Mouse (Mus musculus): Measurements from ENCODE around the gene Arhgef25. TPM values are rescaled to one million over a fixed set of nuclear protein-coding genes. Genes with fewer than 3 reads are reported as not detected.

Arhgef25 gene
- polyA plus RNA-seq, 1 experiment from 2014 or later = 46.8 TPM

DNA sequence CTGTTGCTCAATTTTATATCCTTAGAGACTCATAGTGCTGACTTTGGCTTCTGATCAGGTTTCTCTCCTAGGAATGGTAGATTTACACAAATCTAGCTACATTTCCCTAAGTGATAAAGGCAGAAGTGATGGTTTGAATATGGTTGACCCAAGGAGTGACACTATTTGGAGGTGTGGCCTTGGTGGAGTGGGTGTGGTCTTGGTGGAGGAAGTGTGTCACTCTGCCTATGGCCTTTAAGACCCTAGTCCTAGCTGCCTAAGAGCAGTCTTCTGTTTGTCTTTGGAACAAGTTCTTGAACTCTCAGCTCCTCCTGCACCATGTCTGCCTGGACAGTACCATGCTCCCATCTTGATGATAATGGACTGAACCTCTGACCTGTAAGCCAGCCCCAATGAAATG is 27.3 kb upstream of the Arhgef25 start:
- no peak for ATAC-seq
- Histone ChIP-seq H3K9ac (no peak overlapping the region), H3K36me3 (no peaks in the 10 kb centered on the region), H3K4me1 (replicated peaks) (0 out of 2 replicates have a peak, but pooled peaks cover 3% of the 10 kb centered on the region), H3K4me3 (replicated peaks) (no peak overlapping the region), H3K27me3 (replicated peaks) (no peaks in the 10 kb centered on the region), H3K4me2 (replicated peaks) (no peak overlapping the region), H3K27ac (no peak overlapping the region), H3K9me3 (no peaks in the 10 kb centered on the region)

- 94% methylated on average over 11 of the region's 11 CpGs for WGBS
- no peak overlapping the region for H3K4me3 ChIP-seq (replicated peaks)
- H3K4me2 ChIP-seq (replicated peaks) = no peak overlapping the region
- H3K36me3 ChIP-seq = no peaks in the 10 kb centered on the region
- H3K27ac ChIP-seq = no peak overlapping the region
- no peak for ATAC-seq
- 0 out of 2 replicates have a peak, but pooled peaks cover 3% of the 10 kb centered on the region for H3K4me1 ChIP-seq (replicated peaks)
- H3K27me3 ChIP-seq (replicated peaks) = no peaks in the 10 kb centered on the region
- no peaks in the 10 kb centered on the region for H3K9me3 ChIP-seq
- no peak overlapping the region for H3K9ac ChIP-seq
Measured at GRCm38 (mm10) chr10:127216456-127216855, 26.6 kb upstream of the Arhgef25 start.

- Histone ChIP-seq H3K4me2 (replicated peaks) (no peak overlapping the region), H3K4me3 (replicated peaks) (no peak overlapping the region), H3K27ac (no peak overlapping the region), H3K4me1 (replicated peaks) (peaks cover 15% of the 10 kb centered on the region; the same call in 1 of the 2 replicates), H3K9ac (no peak overlapping the region), H3K9me3 (no peaks in the 10 kb centered on the region), H3K36me3 (no peaks in the 10 kb centered on the region), H3K27me3 (replicated peaks) (no peaks in the 10 kb centered on the region)
- 18% methylated on average over 1 of the region's 1 CpGs for WGBS
- ATAC-seq = no peak; the same call in 1 of the 2 replicates
Measured at GRCm38 (mm10) chr10:127214422-127214803, 24.5 kb upstream of the Arhgef25 start.

GRCm38 (mm10) chr10:127213704-127214421 is 24.0 kb upstream of the Arhgef25 start:
- no peaks in the 10 kb centered on the region for H3K27me3 ChIP-seq (replicated peaks)
- no peaks in the 10 kb centered on the region for H3K9me3 ChIP-seq
- no peaks in the 10 kb centered on the region for H3K36me3 ChIP-seq
- WGBS = 76% methylated on average over 13 of the region's 13 CpGs
- no peak for ATAC-seq
- no peak overlapping the region for H3K27ac ChIP-seq
- H3K4me1 ChIP-seq (replicated peaks) = peaks cover 15% of the 10 kb centered on the region; the same call in 1 of the 2 replicates
- no peak overlapping the region for H3K4me2 ChIP-seq (replicated peaks)
- no peak overlapping the region for H3K9ac ChIP-seq
- H3K4me3 ChIP-seq (replicated peaks) = no peak overlapping the region

- H3K4me1 ChIP-seq (replicated peaks) = peaks cover 15% of the 10 kb centered on the region; the same call in 1 of the 2 replicates
- WGBS = 89% methylated on average over 8 of the region's 8 CpGs
Measured at GRCm38 (mm10) chr10:127213272-127213671, 23.4 kb upstream of the Arhgef25 start.

DNA sequence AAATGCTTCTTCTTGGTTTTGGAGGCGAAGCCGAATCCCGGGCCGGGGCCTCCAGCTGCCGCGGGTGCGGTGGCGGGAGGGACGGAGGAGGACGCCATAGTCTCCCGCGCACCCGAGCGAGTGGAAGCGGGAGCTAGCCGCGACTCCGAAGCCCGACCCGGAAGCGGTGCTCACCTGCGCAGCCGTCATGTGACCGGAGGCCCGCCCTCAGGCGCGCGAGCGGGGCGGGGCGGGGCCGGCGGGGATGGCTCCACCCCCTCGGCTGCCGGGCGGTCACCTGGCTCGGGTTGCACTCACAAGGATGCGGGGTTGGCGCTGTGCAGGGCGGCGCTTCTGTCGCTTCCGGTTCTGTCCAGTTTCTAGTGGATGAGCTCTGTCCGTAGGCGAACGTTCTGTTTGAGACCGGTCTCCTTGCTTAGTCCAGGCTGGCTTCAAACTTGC is 21.6 kb upstream of the Arhgef25 start, which contains the start of gene Pip4k2c:
TSS of gene Pip4k2c (minus strand) at position 172 of the 441 bp plus-strand sequence.
- peak; percentile 98 for ATAC-seq
- Histone ChIP-seq H3K4me2 (replicated peaks) (peak within 1 kb of the TSS; percentile 85), H3K4me1 (replicated peaks) (peaks cover 15% of the 10 kb centered on the region; the same call in 1 of the 2 replicates), H3K9ac (peak within 1 kb of the TSS; percentile 77), H3K4me3 (replicated peaks) (peak within 1 kb of the TSS; percentile 79), H3K27me3 (replicated peaks) (no peaks in the 10 kb centered on the region), H3K9me3 (no peaks in the 10 kb centered on the region), H3K27ac (peak within 1 kb of the TSS; percentile 71), H3K36me3 (no peaks in the 10 kb centered on the region; the same call in 1 of the 2 replicates)
- WGBS = under 1% methylated on average over 46 of the region's 47 CpGs

More at GRCm38 (mm10) chr10:127213272-127213671, 23.4 kb upstream of the Arhgef25 start:
- Histone ChIP-seq H3K9me3 (no peaks in the 10 kb centered on the region), H3K27ac (no peak overlapping the region), H3K4me3 (replicated peaks) (no peak overlapping the region), H3K36me3 (no peaks in the 10 kb centered on the region), H3K9ac (no peak overlapping the region), H3K27me3 (replicated peaks) (no peaks in the 10 kb centered on the region), H3K4me2 (replicated peaks) (no peak overlapping the region)
- no peak for ATAC-seq

- peak; percentile 76 for ATAC-seq
- H3K4me2 ChIP-seq (replicated peaks) = peak overlapping the region; percentile 85
- peaks cover 15% of the 10 kb centered on the region; the same call in 1 of the 2 replicates for H3K4me1 ChIP-seq (replicated peaks)
- H3K4me3 ChIP-seq (replicated peaks) = peak overlapping the region; percentile 79
- no peaks in the 10 kb centered on the region; the same call in 1 of the 2 replicates for H3K36me3 ChIP-seq
- under 1% methylated on average over 23 of the region's 25 CpGs for WGBS
- peak overlapping the region; percentile 71 for H3K27ac ChIP-seq
- no peaks in the 10 kb centered on the region for H3K27me3 ChIP-seq (replicated peaks)
- no peaks in the 10 kb centered on the region for H3K9me3 ChIP-seq
- peak overlapping the region; percentile 77 for H3K9ac ChIP-seq
Measured at GRCm38 (mm10) chr10:127210961-127211405, 21.1 kb upstream of the Arhgef25 start.

DNA sequence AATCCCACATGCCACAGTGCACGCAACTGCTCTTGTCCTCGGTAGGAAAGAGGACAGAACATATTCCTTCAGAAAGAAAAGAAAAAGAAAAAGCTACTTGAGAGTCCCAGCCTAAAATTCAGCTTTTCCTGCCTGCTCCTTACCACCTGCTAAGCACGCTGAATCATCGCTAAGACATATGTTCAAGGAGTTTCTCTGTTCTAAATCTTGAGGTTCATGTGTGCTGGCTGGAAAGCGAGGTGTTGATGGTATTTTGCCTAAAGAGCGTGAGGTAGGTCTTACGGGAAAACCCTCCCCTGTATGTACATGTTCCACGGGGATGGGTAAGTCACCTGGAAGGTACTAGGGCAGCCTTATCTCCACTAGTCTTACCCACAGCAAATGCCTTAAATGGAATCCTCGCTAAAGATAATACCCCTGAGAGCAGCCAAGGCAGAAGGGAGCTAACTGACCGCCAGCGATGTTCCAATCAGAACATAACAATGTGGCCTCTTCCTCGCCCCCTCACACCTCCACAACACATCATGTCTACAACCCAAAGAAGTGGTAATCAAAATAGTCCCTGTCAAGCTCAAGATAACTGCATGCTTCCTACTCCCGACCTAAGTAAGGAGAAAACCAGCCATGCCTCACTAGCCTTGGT is 20.2 kb upstream of the Arhgef25 start:
- H3K36me3 ChIP-seq = peaks cover 3% of the 10 kb centered on the region
- H3K4me3 ChIP-seq (replicated peaks) = peak overlapping the region; percentile 79
- H3K27ac ChIP-seq = no peak overlapping the region
- no peak for ATAC-seq
- H3K27me3 ChIP-seq (replicated peaks) = no peaks in the 10 kb centered on the region
- WGBS = 79% methylated on average over 13 of the region's 13 CpGs
- H3K9ac ChIP-seq = peak overlapping the region; percentile 77; the same call in 1 of the 2 replicates
- H3K4me1 ChIP-seq (replicated peaks) = peaks cover 15% of the 10 kb centered on the region; the same call in 1 of the 2 replicates
- peak overlapping the region; percentile 85 for H3K4me2 ChIP-seq (replicated peaks)
- no peaks in the 10 kb centered on the region for H3K9me3 ChIP-seq

GRCm38 (mm10) chr10:127208921-127209320 is 19.0 kb upstream of the Arhgef25 start:
- WGBS = 79% methylated on average over 4 of the region's 4 CpGs
- Histone ChIP-seq H3K4me3 (replicated peaks) (no peak overlapping the region), H3K9me3 (no peaks in the 10 kb centered on the region), H3K4me2 (replicated peaks) (no peak overlapping the region), H3K27ac (no peak overlapping the region), H3K9ac (no peak overlapping the region), H3K4me1 (replicated peaks) (peaks cover 12% of the 10 kb centered on the region; the same call in 1 of the 2 replicates), H3K27me3 (replicated peaks) (no peaks in the 10 kb centered on the region), H3K36me3 (peaks cover 7% of the 10 kb centered on the region)
- no peak for ATAC-seq

GRCm38 (mm10) chr10:127205373-127205772 is 15.5 kb upstream of the Arhgef25 start:
- H3K36me3 ChIP-seq = peaks cover 15% of the 10 kb centered on the region
- 81% methylated on average over 10 of the region's 10 CpGs for WGBS
- H3K27ac ChIP-seq = no peak overlapping the region
- no peak overlapping the region for H3K9ac ChIP-seq
- no peaks in the 10 kb centered on the region for H3K9me3 ChIP-seq
- no peaks in the 10 kb centered on the region for H3K27me3 ChIP-seq (replicated peaks)
- no peak overlapping the region for H3K4me3 ChIP-seq (replicated peaks)
- peak; percentile 83 for ATAC-seq
- H3K4me2 ChIP-seq (replicated peaks) = no peak overlapping the region
- H3K4me1 ChIP-seq (replicated peaks) = peaks cover 4% of the 10 kb centered on the region; the same call in 1 of the 2 replicates

GRCm38 (mm10) chr10:127204589-127204988 is 14.7 kb upstream of the Arhgef25 start:
- Histone ChIP-seq H3K4me1 (replicated peaks) (no peaks in the 10 kb centered on the region), H3K36me3 (peaks cover 15% of the 10 kb centered on the region), H3K27ac (no peak overlapping the region), H3K27me3 (replicated peaks) (no peaks in the 10 kb centered on the region), H3K9ac (no peak overlapping the region), H3K9me3 (no peaks in the 10 kb centered on the region), H3K4me2 (replicated peaks) (no peak overlapping the region), H3K4me3 (replicated peaks) (no peak overlapping the region)
- ATAC-seq = no peak
- 89% methylated on average over 5 of the region's 5 CpGs for WGBS

GRCm38 (mm10) chr10:127203106-127203505 is 13.2 kb upstream of the Arhgef25 start:
- H3K4me1 ChIP-seq (replicated peaks) = no peaks in the 10 kb centered on the region
- H3K4me2 ChIP-seq (replicated peaks) = no peak overlapping the region
- H3K27ac ChIP-seq = no peak overlapping the region
- no peak overlapping the region for H3K4me3 ChIP-seq (replicated peaks)
- no peaks in the 10 kb centered on the region for H3K27me3 ChIP-seq (replicated peaks)
- peak; percentile 60; the same call in 1 of the 2 replicates for ATAC-seq
- H3K36me3 ChIP-seq = peaks cover 20% of the 10 kb centered on the region
- WGBS = 89% methylated on average over 3 of the region's 3 CpGs
- no peaks in the 10 kb centered on the region for H3K9me3 ChIP-seq
- no peak overlapping the region for H3K9ac ChIP-seq

Measured in intestine, embryonic 15.5 days (tissue).